Mouse (Mus musculus) kidney, postnatal 25 days (tissue): ENCODE measurements at regions not wholly inside any gene's neighbourhood (a gene's known extent, or its start where the extent isn't known, plus 50 kb on each side); places are given as distances from the start of the nearest gene placed in this dataset.

Experiments used
- DNase-seq, 2 experiments: peaks; one replicate each; pipeline ENCODE4 v3.0.0; 2021; ENCODE audit warnings: mixed read lengths in 2 of 2

DNA sequence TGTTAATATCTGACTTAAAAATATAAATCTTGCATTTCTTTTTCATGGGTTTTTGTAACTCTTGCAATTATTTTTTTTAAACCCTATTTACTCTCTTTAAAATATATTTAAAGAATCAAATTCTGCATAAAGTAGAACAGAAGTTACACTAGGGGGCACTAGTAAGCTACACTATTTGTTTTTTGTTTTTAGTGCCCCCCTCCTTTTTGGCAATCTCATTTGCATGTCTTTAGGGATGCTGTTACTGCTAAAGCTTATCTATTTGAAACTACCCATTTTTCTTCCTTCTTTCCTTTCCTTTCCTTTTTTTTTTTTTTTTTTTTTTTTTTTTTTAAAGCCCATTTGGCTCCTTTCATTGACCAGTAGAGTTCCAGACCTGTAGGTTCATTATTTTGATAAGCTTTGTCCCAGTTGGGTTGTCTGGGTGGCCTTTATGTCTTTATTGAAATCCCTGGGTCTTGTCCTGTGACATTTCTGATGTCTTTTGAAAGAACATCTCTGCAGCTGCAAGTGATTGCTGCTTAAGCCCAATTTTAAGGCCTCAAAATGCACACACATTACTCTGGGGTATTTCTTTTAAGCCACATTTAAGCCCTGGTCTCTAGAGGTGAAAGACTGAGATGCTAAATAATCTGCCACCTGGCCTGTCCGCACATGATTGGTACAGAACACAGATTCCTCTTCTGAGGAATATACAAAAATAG lies 1249.6 kb downstream of the Hace1 start:
- DNase-seq, result no peak

DNA sequence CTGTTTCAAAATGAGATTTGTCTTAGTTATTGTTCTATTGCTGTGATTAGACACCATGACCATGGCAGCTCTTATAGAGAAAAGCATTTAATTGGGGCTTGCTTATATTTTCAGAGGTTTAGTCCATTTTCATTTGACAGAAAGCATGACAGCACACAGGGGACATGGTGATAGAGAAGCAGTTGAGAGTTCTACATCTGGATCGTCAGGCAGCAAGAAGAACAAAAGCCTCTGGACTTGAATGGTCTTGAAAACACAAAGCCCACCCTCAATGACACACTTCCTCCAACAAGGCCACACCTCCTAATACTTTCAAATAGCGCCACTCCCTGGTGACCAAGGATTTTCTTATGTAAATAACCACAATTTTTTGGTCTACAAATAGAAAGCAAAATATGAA lies 1250.5 kb downstream of the Hace1 start:
- DNase-seq, result no peak

DNA sequence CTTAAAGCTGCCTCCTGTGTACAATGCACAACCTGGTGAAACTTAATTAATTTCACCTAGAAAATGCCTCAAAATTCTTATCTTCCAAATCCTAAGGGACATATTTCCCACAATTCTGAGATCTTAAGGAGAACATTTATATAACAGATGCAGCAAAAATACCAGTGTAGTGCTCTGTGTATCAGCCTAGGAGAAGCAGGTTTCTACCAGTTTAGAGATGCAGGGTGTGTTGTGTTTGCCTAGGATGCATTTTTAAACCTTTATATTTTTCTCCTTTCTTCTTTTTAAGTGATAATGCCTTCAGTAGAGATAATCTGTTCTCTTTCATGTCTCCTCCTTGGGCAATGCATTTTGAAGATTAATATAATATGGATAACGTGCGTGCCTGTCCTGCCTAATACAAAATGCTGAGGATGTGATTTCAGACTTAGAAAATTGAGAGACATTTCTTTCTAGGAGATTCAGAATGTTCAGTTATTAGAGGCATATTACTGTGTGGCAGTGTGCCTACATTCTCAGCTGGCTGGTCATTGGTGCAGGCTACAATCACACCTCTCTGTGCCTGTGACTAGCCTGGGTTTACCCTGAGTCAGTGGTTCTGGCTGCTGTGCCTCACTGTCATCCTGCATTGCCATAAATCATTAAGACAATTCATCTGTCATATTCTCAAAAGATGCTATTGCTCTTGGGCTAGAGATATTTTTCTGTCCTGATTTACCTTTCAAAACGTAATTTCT lies 1268.1 kb downstream of the Hace1 start:
- DNase-seq, result no peak
